Mouse (Mus musculus) kidney, postnatal 4 days (tissue): ENCODE measurements around the gene Hecw1.
A peak's percentile ranks its signal among the peaks of the same experiment; 100 is the strongest.
"Not testable (repeated sequence)": the region's sequence is repeated elsewhere in the genome, so short reads cannot be mapped to it uniquely, and the experiment has no call there.

Experiments
- DNase-seq, 2 experiments: peaks; one replicate each; pipeline ENCODE4 v3.0.0; 2021; ENCODE audit warnings: mixed read lengths in 2 of 2

Hecw1 gene

DNA sequence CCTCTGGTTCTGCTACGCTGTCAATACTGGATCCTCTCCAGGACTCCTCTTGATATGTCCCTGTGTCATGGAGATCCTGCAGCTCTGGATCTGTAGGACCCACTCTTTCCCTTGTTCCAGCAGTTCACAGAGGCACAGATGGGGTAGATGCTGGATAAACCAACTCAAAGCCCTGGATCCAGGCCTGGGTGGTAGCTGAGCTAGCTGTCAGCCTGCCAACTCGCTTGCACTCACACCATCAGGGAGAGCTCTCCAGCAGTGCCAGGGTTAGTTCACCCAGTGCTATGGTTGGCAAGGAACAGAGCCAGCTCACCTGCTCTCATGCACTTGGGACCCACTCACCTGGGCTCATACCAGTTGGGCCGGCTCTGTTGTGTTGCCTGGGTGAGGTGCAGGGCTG is 157.5 kb downstream of the Hecw1 start:
- DNase-seq: no peak

DNA sequence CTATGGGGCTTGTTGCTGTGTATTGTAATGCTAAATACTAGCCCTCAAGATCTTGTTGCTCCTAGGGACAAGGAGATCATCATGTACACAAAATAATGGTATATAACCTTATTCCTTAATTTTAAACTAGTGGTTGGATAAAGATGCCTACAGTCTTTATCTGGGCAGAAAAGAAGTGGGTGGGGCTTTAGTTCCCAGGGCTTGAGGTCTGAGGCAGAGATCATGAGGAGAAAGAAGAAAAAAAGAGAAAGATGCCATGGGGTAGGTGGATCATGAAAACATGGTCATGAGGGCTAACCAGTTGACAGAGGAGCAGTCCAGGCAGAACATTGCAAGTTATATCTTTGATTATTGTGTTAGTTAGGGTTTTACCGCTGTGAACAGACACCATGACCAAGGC is 195.8 kb downstream of the Hecw1 start:
- DNase-seq: no peak

DNA sequence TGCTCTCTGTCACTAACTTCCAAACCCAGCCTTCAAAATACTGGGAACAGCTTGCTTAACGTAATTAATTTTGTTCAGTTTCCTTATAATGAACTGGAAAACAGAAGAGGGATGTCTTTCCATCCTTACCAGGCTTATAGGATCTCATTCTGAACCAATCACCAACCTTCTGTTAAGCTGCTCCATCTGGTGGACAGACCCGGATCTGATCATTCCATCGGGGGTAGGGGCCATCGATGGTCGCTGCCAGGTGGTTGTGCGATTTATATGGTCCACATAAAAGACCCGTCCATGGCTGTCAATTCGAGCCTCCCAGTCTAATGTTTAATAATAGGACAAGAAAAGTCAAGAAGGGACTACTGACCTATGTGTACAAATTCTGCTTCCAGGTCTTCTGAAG is 216.4 kb downstream of the Hecw1 start:
- peak; percentile 2 to 6 for DNase-seq

DNA sequence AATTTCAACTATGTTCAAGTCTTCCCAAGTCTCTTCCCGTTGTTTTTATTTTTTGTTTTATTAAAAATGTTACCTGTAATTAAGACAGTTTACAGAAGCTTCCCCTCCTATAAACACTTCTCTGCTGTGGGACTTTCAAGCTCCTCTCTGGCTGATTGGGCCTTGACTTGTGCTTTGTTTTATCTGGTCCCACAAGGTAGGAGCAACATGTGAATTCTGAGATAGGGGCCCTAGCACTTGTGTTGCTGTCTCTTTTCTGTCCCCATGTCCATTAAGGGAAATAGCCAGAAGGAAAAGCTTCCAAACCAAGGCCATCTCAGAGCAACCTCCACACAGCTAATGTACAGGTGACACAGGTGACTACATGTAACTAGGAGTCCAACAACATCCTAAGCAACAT is 218.9 kb downstream of the Hecw1 start:
- DNase-seq: no peak

DNA sequence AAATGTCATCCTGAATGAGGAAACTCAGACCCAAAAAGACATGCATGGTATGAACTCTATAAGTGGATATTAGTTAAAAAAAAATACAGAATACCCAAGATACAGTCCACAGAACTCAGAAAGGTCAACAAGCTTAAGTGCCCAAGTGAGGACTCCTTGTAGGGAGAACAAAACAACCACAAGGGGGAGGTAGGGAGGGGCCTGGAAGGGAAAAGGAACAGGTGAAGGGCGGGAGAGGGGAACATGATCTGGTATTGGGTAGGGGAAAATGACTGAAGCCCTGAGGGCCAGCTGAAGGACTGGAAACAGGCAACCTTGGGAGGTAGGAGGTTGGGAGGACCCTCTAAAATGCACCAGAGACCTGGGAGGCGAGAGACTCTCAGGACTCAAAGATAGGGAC is 220.1 kb downstream of the Hecw1 start:
- no peak for DNase-seq

DNA sequence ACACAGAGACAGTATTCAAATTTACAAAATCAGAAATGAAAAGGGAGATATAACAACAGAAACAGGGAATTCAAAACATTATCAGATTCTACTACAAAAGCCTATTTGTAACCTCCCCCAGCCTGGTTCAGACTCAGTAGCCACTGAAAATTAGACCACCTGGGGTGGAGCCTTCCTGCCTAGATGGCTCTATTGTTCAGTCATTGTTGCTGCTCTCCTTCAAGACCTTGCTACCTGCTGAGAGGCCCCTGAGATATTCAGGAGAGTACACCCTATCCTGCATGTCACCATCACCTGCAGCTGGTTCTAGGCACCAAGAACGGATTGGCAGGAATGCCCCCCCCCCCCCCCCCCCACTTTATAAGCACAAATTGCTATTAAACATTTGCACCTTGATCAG is 233.0 kb downstream of the Hecw1 start:
- no peak for DNase-seq

DNA sequence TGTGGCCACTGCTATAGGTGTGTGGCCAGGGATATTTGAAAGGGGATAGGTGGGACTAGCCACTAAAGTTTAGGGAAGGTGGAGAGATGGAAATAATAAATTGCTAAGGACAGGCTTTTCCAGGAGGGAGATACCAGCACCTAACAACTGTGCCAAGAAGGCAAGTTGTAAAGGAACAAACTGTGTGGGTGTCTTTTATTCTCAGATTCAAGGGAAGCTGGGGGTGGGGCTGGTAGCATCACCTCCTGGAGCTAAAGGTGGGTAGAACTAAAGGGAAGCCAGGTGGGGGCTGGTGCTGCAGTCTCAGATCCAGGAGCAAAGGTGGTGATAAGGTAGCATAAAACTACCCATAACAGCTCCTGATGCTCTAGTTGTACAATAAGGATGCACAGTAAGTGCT is 251.6 kb downstream of the Hecw1 start:
- DNase-seq: no peak

DNA sequence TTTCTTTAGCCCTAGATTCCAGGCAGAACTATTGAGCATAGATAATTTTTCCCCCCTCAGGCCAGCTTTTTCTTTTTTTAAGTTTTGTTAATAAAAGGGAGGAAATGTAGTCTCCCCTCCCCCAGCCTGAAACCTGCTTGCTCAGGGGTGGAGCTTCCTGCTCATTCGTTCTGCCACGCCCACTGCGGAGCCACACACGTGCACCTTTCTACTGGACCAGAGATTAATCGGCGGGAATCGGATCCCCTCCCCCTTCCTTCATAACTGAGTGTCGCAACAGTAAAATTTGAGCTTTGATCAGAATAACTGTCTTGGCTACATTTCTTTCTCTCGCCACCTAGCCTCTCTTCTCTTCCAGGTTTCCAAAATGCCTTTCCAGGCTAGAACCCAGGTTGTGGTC is 262.1 kb downstream of the Hecw1 start:
- not testable (repeated sequence) for DNase-seq

DNA sequence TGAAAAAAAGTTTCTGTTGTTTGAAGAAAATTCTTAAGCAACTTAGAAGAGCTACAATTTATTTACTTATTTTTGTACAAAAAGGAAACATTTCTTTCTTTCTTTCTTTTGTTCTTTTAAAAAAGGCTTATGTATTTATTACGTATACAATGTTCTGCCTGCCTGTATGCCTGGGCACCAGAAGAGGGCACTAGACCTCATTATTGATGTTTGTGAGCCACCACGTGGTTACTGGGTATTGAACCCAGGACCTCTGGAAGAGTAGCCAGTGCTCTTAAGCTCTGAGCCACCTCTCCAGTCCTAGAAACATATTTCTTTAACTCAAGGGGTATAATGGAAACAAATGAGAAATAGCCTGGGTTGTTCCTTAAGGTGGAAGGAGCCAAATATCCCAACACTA is 277.1 kb downstream of the Hecw1 start:
- no peak for DNase-seq

DNA sequence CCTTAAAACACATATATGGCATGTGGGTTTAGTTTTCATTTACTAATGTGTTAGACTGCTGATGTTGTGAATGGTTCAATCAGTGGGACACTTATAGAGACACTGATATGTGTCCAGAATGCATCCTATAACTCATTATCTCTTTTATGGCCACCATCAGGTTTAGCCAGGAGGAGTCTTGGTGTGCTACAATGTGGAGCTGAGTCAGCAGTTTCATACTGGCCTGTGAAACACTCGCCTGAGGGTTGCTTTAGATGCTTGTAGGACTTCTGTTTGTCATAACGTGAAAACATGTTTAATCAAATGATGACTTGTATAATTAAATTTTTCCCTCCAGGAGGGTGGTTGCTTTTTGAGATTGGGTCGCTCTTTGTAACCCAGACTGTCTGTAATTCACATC is 343.4 kb downstream of the Hecw1 start:
- DNase-seq: no peak

DNA sequence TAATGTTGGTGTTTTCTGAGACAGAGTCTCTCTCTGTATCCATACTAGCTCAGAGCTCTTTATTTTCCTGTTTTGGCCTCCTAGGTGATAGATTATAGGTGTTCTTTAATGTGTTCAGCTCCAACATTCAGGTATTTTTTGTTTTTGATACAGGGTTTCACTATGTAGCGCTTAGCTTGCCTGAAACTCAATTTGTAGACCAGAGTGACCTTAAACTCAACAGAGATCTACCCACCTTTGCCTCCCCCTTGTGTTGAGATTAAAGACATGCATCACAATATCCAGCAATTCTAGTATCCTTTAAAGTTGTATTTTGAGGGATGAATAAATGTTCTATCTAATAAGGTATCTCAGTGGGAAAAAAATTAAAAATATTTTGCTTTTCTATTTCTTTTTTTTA is 345.0 kb downstream of the Hecw1 start:
- DNase-seq: no peak
